Mouse (Mus musculus) left cerebral cortex, adult 8-10 months (tissue): ENCODE data around the gene Cmas. TPM values are rescaled to one million over a fixed set of nuclear protein-coding genes. Genes with fewer than 3 reads are reported as not detected.

Experiments used
- DNase-seq, 2 experiments: peaks; one replicate each; pipeline ENCODE4 v3.0.0; 2022; ENCODE audit warnings: low spot score in 2 of 2
- total RNA-seq, 4 experiments: library from RNA; stranded (reverse); gene quantifications; 2 replicates each; pipeline ENCODE4 v1.2.4; 2022

The Cmas gene
- 100 to 1,000 TPM; 104 to 115 (median 109) TPM for total RNA-seq

- peak; percentile 75 to 92 for DNase-seq
These were observed at the start of gene Cmas for GRCm38 (mm10) chr6:142756507-142757333. Gene Cmas (plus strand): TSS chr6:142756686.

GRCm38 (mm10) chr6:142706688-142707087, 49.8 kb upstream of the Cmas start:
- DNase-seq, result no peak

- DNase-seq, result no peak
These were observed 48.1 kb upstream of the Cmas start for GRCm38 (mm10) chr6:142708369-142708768.

DNA sequence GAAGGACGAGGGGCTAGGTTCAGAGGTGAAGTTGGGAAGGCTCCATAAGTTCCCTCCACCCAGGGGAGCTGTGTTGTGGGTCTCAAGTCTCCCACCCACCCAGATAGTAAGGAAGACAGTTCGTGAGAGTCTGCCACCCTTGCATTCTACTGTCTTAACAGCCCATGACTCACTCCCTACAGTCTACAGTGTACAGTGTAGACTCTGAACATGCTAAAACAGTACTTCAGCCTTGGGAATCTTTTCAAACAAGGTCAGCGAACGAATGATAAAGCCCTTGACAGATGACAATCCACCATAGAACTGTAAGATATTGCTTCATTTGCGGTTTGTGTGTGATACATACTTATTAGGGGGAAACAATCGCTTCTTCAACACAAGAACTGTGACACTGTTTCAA, 45.8 kb upstream of the Cmas start:
- DNase-seq, result no peak

DNA sequence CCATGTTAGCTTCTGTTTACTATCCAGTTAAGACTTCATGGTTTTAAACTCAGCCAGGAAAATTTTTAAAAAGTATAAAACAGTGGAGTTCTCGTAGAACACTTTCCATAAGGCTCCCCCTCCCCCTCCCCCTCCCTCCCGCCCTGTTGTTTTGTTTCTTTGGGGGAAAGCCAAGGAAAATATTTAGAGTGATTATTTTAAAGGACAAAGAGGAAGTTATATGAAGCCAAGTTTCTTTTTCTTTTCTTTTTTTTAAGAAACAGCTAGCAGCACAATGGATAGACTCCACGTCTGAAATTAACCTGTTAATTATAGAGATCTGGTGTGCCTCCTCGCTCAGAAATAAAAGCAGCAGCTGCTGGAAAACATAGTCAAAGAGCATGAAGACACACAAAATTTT, 45.4 kb upstream of the Cmas start:
- DNase-seq, result no peak

DNA sequence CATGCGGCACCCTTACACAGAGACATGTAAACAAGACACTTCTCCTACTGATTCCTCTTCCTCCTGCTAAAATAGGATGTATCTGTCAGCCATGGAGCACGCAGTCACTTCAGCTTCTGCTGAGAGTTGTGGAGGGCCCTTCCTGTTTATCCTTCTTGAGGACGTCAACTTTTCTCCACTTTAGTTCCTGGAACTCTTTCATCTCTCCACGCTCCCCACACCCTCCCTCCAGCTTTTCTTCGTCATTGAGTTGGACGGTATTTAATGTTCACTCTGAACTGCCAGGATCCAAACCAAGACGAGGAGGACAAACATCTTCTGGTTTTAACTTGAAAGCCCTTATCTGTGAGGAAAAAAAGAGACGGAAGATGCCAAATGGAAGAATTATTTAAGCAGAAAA, 41.5 kb upstream of the Cmas start:
- no peak for DNase-seq

- no peak for DNase-seq
These were observed 39.3 kb upstream of the Cmas start for GRCm38 (mm10) chr6:142717186-142717585.

DNA sequence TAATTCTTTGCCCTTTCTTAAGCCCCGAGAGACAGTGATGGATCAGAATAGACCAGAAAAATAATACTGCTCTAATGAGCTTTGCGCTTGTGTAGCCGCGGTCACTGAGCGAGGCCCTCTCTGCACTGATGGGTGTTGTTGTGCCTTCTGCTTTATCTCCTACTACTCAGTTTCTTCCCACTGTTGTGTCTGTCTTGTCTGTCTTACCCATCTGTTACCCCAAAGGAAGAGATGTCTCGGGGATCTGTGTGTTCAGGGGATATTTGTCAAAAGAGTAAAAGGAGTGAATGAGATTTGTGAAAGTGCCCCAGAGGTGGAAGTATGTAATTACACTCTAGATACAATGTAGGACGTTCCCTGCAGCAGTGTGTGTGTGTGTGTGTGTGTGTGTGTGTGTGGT, 38.3 kb upstream of the Cmas start:
- no peak for DNase-seq

DNA sequence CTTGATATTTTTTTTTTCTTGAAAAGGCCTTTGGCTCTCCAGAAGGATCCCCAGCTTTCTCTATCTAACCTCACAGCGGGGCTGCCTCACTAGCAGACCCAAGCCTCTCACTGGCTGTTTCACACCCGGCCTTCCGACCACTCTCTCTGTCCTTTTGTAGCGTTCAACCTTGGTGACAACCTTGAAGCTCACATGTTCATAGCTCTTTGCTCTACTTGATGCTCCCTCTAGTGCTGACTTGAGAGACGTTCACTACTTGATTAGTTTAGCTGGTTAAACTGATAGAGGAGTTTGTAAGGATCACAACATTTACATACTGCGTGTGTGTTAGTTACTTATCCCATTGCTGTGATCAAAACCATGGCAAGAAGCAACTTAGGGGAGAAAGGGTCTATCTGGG, 35.8 kb upstream of the Cmas start:
- no peak for DNase-seq

- DNase-seq, result no peak
These were observed 34.8 kb upstream of the Cmas start for GRCm38 (mm10) chr6:142721731-142722130.

GRCm38 (mm10) chr6:142726032-142726431, 30.5 kb upstream of the Cmas start:
- no peak for DNase-seq

DNA sequence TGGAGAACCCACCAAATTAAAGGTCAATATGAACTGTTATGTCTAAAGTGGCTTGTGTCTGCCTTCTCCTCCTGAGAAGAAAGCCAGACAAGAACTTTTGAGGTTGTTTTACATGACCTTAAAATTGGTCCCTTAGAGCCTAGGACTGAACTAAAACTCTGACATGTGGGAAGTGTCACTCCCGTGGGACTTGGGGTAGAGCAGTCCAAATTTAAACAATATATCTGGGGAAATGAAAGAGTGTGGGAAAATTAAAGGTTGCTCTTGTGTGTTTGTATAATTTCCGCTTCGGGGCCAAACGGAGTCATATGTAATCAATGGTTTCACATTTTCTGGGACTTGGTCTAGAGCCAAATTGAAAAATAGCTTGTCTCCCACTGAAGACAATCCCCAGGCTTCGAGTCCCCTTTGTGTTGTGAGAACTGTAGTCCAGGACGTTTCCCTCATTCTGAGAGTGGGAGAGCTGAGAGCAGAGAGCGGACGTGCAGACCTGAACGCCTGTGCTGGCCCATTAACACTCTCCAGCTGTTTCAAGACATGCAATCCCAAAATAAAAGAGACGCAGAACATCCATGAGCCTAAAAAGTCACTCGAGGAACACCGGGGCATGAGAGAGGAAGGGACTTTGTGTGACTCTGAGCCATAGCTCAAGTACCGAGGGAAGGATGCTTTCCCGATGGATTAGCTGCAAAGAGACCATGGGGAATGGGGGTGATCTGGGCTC, 23.8 kb upstream of the Cmas start:
- no peak for DNase-seq

GRCm38 (mm10) chr6:142735302-142736005, 21.0 kb upstream of the Cmas start:
- DNase-seq, result no peak

DNA sequence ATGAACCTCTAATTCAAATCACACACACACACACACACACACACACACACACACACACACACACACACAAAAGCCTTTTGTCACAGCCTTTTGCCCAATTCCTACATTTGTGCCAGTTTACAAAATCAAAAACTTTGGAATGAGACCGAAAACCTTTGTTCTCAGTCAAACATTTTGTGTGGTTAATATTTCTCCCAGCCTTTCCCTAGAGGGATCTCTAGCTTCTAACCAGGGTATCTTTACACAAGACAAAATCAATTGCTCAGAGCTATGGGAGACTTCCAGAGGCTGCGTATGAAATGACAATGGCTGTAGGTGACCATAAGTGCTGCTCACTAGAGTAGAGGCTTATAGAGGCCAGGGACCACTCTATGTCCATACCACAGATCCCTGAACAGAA, 18.3 kb upstream of the Cmas start:
- DNase-seq, result no peak

DNA sequence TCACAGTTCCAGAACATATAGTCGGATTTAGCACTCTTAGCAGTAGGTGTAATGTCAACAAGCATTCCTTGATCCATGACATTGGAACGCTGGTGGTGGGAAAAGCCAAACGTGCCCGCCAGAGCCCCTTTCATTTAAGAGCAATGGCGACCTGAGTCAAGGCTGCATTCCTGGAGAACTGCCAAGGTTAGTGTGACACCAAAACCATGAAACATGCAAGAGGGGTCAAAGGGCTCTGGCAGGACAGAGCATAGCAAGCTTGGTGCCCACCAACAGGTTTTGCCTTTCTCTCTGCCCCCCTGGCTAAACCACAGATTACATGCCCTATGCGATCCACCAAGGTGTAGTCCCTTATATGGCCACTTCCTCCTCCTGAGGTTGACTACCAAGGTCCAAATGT, 17.8 kb upstream of the Cmas start:
- no peak for DNase-seq

DNA sequence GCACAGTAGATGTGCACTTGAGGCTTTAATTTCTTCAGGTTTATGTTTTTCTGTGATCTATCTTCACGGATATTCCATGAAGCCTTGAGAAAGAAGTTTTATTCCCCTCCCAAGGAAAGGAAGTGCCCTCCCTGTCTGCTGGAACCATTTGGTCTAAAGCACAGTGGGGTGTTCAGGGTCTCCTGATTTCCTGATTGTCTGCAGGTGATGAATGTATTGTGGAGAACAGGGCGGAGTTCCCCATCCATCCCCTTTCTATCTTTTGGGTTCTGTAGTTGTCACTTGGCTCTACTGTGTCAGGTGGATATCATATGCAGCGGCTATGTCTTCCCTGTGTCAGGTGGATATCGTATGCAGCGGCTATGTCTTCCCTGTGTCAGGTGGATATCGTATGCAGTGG, 14.7 kb upstream of the Cmas start:
- DNase-seq, result no peak

- DNase-seq, result no peak
These were observed 13.3 kb upstream of the Cmas start for GRCm38 (mm10) chr6:142743193-142743592.

GRCm38 (mm10) chr6:142745484-142745883, 11.0 kb upstream of the Cmas start:
- no peak for DNase-seq

- DNase-seq, result no peak
These were observed 9.7 kb upstream of the Cmas start for GRCm38 (mm10) chr6:142746765-142747164.

GRCm38 (mm10) chr6:142747165-142747564, 9.3 kb upstream of the Cmas start:
- no peak for DNase-seq

DNA sequence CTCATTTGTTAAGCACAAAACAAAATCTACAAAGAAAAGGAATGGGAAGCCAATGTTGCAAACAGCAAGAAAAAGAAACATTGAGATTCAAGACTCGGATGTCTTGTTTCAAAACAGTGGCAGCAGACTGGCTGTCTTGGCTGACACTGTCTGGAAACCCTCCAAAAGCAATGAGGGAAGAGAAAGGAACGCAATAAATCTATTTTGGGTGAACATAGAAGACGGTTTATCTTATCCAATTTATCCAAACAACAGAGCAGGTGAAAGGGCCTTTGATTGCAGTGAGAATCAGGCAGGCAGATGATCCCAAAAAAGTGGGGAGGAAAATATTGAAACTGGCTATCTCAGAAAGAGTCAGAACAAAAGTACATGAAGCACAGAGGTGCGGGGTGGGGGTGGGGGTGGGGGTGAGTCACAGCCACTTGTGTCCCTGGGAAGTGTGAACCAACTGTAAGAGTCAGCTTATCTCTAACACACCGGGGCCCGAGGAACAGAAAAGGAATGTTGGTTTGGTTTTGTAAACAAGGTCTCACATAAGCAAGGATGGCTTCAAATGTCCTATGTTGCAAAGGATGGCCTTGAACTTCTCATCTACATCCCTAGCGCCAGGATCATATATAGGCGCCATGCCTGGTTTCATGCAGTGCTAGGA, 8.3 kb upstream of the Cmas start:
- no peak for DNase-seq

DNA sequence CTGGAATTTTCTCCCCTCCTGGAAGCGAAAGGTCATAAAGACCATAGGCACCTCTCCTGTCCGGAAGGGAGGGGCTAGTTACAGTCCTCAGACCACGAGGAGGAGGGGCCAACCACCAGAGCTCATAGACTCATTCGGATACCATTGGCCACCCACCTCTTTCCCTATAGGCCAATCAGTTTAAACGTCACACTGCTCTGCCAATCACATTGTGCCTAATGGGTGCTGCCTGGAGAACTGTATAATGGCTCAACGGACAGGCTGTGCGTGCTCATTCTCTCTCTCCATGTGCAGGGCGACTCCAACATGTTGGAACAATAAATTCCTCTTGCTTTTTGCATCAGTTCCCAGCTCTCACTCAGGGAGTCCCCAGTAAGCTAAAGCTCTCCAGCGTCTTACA, 5.1 kb upstream of the Cmas start:
- DNase-seq, result no peak
